Comparison of ENCODE assay signal across 18 mouse cellular contexts in genomic region chr12:112965783-112966182, GRCm38 (mm10). TPM values are rescaled to one million over a fixed set of nuclear protein-coding genes. Genes with fewer than 3 reads are reported as not detected.
DNase-seq lines count a peak whose midpoint lies in the region; TF ChIP-seq lines count a peak whose summit lies in the region.
"Had no signal": no experiment of that assay in that cellular context is flagged by ENCODE, and none has a peak within 500 bp of the region (broad histone marks: within the 10 kb centered on the region; RNA-seq: fewer than 3 reads in every experiment).

No protein-coding gene starts in this region.

- no peaks in the 10 kb centered on the region for H3K27me3 ChIP-seq in cerebellum, adult 2 months (ENCODE audit: control insufficient read depth, insufficient read depth, low read length)
- H3K27me3 ChIP-seq: CH12.LX; embryonic facial prominence, embryonic 12.5 days; forebrain, embryonic 13.5 days; forebrain, embryonic 15.5 days; Patski had no signal

- WGBS in cerebellum, adult 2 months, result 26% methylated on average over 13 of the region's 13 CpGs

- H3K4me1 ChIP-seq in cerebellum, adult 2 months (ENCODE audit: control insufficient read depth, insufficient read depth, low read length), result peaks cover 29% of the 10 kb centered on the region
- H3K4me1 ChIP-seq: embryonic facial prominence, embryonic 10.5 days; embryonic facial prominence, embryonic 12.5 days; forebrain, embryonic 13.5 days; forebrain, embryonic 15.5 days had no signal

- no peak for TF ChIP-seq CTCF in cerebellum, adult 2 months (IDR thresholded peaks at IDR 0.05; ENCODE audit: borderline replicate concordance, insufficient read depth, low read depth, low read length)
- TF ChIP-seq CTCF in left cerebral cortex, adult 2 months (IDR thresholded peaks at IDR 0.05), result no peak

- H3K27ac ChIP-seq in cerebellum, adult 2 months (ENCODE audit: insufficient read depth, low read length), result no peak overlapping the region
- 0 out of 2 replicates have a peak overlapping the region, but pooled peaks have one; percentile 2 for H3K27ac ChIP-seq in left cerebral cortex, adult 2 months
- H3K27ac ChIP-seq: embryonic facial prominence, embryonic 10.5 days; embryonic facial prominence, embryonic 12.5 days; forebrain, embryonic 13.5 days; forebrain, embryonic 15.5 days had no signal

- no peak overlapping the region for H3K4me3 ChIP-seq in cerebellum, adult 2 months (replicated peaks; ENCODE audit: insufficient read depth, low read depth, low read length)
- no peak overlapping the region for H3K4me3 ChIP-seq in left cerebral cortex, adult 2 months
- H3K4me3 ChIP-seq: embryonic facial prominence, embryonic 10.5 days; embryonic facial prominence, embryonic 12.5 days; forebrain, embryonic 13.5 days; forebrain, embryonic 15.5 days had no signal

- DNase-seq in cerebellum, adult 2 months, result peak; percentile 48 to 56
- DNase-seq in cerebellum, adult 11 months, result no peak
- peak; percentile 35 to 39 for DNase-seq in cerebellum, postnatal 36 days
- DNase-seq in cerebellum, adult 9-10 months, result no peak
- no peak for DNase-seq in left cerebral cortex, adult 2 months (ENCODE audit: extremely low spot score in 1 of 2, low spot score in 2 of 2)
- no peak for DNase-seq in left cerebral cortex, postnatal 14 days (ENCODE audit: low spot score in 2 of 2)
- DNase-seq: adrenal gland, adult 8-10 months; adrenal gland, postnatal 14 days; adrenal gland, postnatal 36 days; B cell, adult 2 months; cerebellum, adult 8-10 months; forebrain, postnatal 0 days had no signal

- no peak for TF ChIP-seq POLR2A in cerebellum, adult 2 months (IDR thresholded peaks at IDR 0.05; ENCODE audit: borderline replicate concordance, insufficient read depth, low read length)

- intact Hi-C loops in left cerebral cortex, adult 2 months (cut with DNase I), result no loop called here
- intact Hi-C loops in left cerebral cortex, postnatal 14 days (cut with DNase I), result no loop called here

RNA-seq across cellular contexts. Expression of gene Btbd6, which starts 10.5 kb away (rescaled TPM):
- polyA plus RNA-seq in cerebellum, adult 2 months (2012; rRNA removed), result 61.6 and 68.6 TPM in 2 replicates
- total RNA-seq in left cerebral cortex, adult 2 months (2021), result 10 to 100 TPM; 60.2 to 64.5 TPM
- 10 to 100 TPM; 54.4 to 55.9 TPM for total RNA-seq in left cerebral cortex, postnatal 14 days (2021)

RNA-seq across cellular contexts. Expression of gene Nudt14, which starts 23.9 kb away (rescaled TPM):
- 23.8 and 24.2 TPM in 2 replicates for polyA plus RNA-seq in cerebellum, adult 2 months (2012; rRNA removed)
- total RNA-seq in left cerebral cortex, adult 2 months (2021), result 10 to 100 TPM; 10.1 to 13.7 TPM
- 10 to 100 TPM in 1 of 2 experiments, 1 to 10 TPM in 1; 9.5 to 11.0 TPM for total RNA-seq in left cerebral cortex, postnatal 14 days (2021)

RNA-seq across cellular contexts. Expression of gene Brf1, which starts 34.7 kb away (rescaled TPM):
- polyA plus RNA-seq in cerebellum, adult 2 months (2012; rRNA removed), result 52.0 and 52.4 TPM in 2 replicates
- total RNA-seq in left cerebral cortex, adult 2 months (2021), result 10 to 100 TPM; 45.6 to 46.6 TPM
- total RNA-seq in left cerebral cortex, postnatal 14 days (2021), result 10 to 100 TPM; 49.0 to 51.1 TPM

RNA-seq across cellular contexts. Expression of gene Jag2, which starts 36.2 kb away (rescaled TPM):
- 23.0 and 24.4 TPM in 2 replicates for polyA plus RNA-seq in cerebellum, adult 2 months (2012; rRNA removed)
- 10 to 100 TPM; 57.9 to 62.2 TPM for total RNA-seq in left cerebral cortex, adult 2 months (2021)
- 10 to 100 TPM; 60.2 to 61.2 TPM for total RNA-seq in left cerebral cortex, postnatal 14 days (2021)

RNA-seq across cellular contexts. Expression of gene Pacs2, which starts 48.5 kb away (rescaled TPM):
- polyA plus RNA-seq in cerebellum, adult 2 months (2012; rRNA removed), result 136 and 151 TPM in 2 replicates
- total RNA-seq in left cerebral cortex, adult 2 months (2021), result 10 to 100 TPM; 62.8 to 68.0 TPM
- 10 to 100 TPM; 86.6 to 97.6 TPM for total RNA-seq in left cerebral cortex, postnatal 14 days (2021)

Comparison
In these comparisons a context has a peak if more than half of its experiments do, and no peak if none do; other contexts are left out.
1. DNase-seq: peak in cerebellum, adult 2 months (2 of 2) and cerebellum, postnatal 36 days (2 of 2); none in cerebellum, adult 11 months (single experiment), cerebellum, adult 9-10 months (single experiment), left cerebral cortex, adult 2 months (0 of 2) and left cerebral cortex, postnatal 14 days (0 of 2).